Mouse (Mus musculus) bone marrow macrophage, adult 2 months (primary cell): ENCODE measurements around the gene Cdk14.

Experiments used
- CTCF ChIP-seq: IDR thresholded peaks from 2 replicates; pipeline ENCODE4 v1.5.1; 2012; ENCODE audit warnings: low read depth, mild to moderate bottlenecking, low read length, moderate library complexity
- POLR2A ChIP-seq: IDR thresholded peaks from 2 replicates; pipeline ENCODE4 v1.6.1; 2012; ENCODE audit warnings: mild to moderate bottlenecking, low read depth, low read length, borderline replicate concordance

DNA sequence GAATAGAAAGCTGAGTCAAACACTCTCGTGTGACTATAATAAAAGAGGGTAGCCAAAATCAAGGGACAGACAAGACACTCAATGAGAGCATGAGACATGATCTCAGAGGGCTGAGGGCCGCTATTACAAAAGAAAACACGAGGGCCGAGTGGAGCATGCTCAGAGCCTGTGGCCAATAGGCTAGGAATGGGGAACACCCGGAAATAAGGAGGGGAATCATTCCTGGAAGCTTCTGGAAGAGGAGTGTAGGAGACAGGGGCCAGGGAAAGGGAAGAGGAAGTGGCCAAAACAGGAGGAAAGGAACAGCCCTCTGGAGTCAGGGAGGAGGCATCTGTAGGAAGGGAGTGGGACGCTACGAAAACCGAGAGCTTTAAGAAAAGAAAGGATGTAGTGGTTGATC lies 52.6 kb downstream of the Cdk14 start:
- TF ChIP-seq CTCF: no peak
- TF ChIP-seq POLR2A: no peak
